Mouse (Mus musculus) adrenal gland, adult 2 months (tissue): ENCODE measurements around the gene Kif24. TPM values are rescaled to one million over a fixed set of nuclear protein-coding genes. Genes with fewer than 3 reads are reported as not detected.

Experiments
- DNase-seq: peaks from one replicate; pipeline ENCODE4 v3.0.0; 2021
- polyA plus RNA-seq: library from polyadenylated mRNA; depleted of rRNA; stranded (reverse); fragments of >200 nt; gene quantifications from 2 replicates; pipeline ENCODE4 v1.2.3, GENCODE M21; 2012; rRNA removed
- total RNA-seq, 2 experiments: library from RNA; stranded (reverse); gene quantifications; 2 replicates each; pipeline ENCODE4 v1.2.3; 2021

The Kif24 gene
- total and polyA plus RNA-seq, 3 experiments, result 0.56 to 1.4 (median 0.83) TPM

GRCm38 (mm10) chr4:41347839-41348238 lies 116.8 kb downstream of the Kif24 start:
- no peak for DNase-seq

GRCm38 (mm10) chr4:41346011-41346410 lies 118.7 kb downstream of the Kif24 start:
- DNase-seq, result no peak

- no peak for DNase-seq
Measured at GRCm38 (mm10) chr4:41340912-41341550, 123.7 kb downstream of the Kif24 start.

Other genes starting within 250 kb of the Kif24 start
- 10 to 100 TPM; 34.4 to 42.4 TPM for gene Ubap2, start 189.7 kb downstream of the Kif24 start, total RNA-seq
- gene Ubap2, start 189.7 kb downstream of the Kif24 start, polyA plus RNA-seq, result 206 and 245 TPM in 2 replicates
- gene Dcaf12, start 150.0 kb downstream of the Kif24 start, total RNA-seq, result 10 to 100 TPM; 44.5 to 49.4 TPM
- gene Dcaf12, start 150.0 kb downstream of the Kif24 start, polyA plus RNA-seq, result 22.1 and 26.0 TPM in 2 replicates
- gene Ubap1, start 115.9 kb downstream of the Kif24 start, total RNA-seq, result 10 to 100 TPM; 50.2 to 59.9 TPM
- gene Ubap1, start 115.9 kb downstream of the Kif24 start, polyA plus RNA-seq, result 13.9 and 16.0 TPM in 2 replicates
- 10 to 100 TPM; 32.8 to 33.0 TPM for gene Nudt2, start 264 bp upstream of the Kif24 start, total RNA-seq
- 4.9 and 5.6 TPM in 2 replicates for gene Nudt2, start 264 bp upstream of the Kif24 start, polyA plus RNA-seq
- 10 to 100 TPM; 12.3 to 15.2 TPM for gene AI464131, start 38.2 kb upstream of the Kif24 start, total RNA-seq
- gene AI464131, start 38.2 kb upstream of the Kif24 start, polyA plus RNA-seq, result 11.5 and 14.6 TPM in 2 replicates
- gene 1110017D15Rik, start 52.4 kb upstream of the Kif24 start, total RNA-seq, result under 1 TPM in 1 of 2 experiments, not detected in 1; 0.55 TPM
- 0.40 and 0.66 TPM in 2 replicates for gene 1110017D15Rik, start 52.4 kb upstream of the Kif24 start, polyA plus RNA-seq
- 10 to 100 TPM; 14.3 to 20.1 TPM for gene Fam219a, start 104.7 kb upstream of the Kif24 start, total RNA-seq
- 74.7 and 76.1 TPM in 2 replicates for gene Fam219a, start 104.7 kb upstream of the Kif24 start, polyA plus RNA-seq
- gene Dnaic1, start 104.9 kb upstream of the Kif24 start, total RNA-seq, result under 1 TPM in 1 of 2 experiments, not detected in 1; 0.46 TPM
- gene Dnaic1, start 104.9 kb upstream of the Kif24 start, polyA plus RNA-seq, result 0.38 and 0.43 TPM in 2 replicates
- 1 to 10 TPM; 2.9 to 4.6 TPM for gene Enho, start 175.4 kb upstream of the Kif24 start, total RNA-seq
- gene Enho, start 175.4 kb upstream of the Kif24 start, polyA plus RNA-seq, result 13.2 and 20.9 TPM in 2 replicates
- 10 to 100 TPM; 37.6 to 62.3 TPM for gene Cntfr, start 232.2 kb upstream of the Kif24 start, total RNA-seq
- gene Cntfr, start 232.2 kb upstream of the Kif24 start, polyA plus RNA-seq, result 70.6 and 72.3 TPM in 2 replicates
- gene Il11ra1, start 235.1 kb upstream of the Kif24 start, total RNA-seq, result 10 to 100 TPM; 53.0 to 90.8 TPM
- 198 and 290 TPM in 2 replicates for gene Il11ra1, start 235.1 kb upstream of the Kif24 start, polyA plus RNA-seq
- gene Rpp25l, start 248.6 kb upstream of the Kif24 start, total RNA-seq, result 10 to 100 TPM; 31.0 to 38.6 TPM
- gene Rpp25l, start 248.6 kb upstream of the Kif24 start, polyA plus RNA-seq, result 61.9 and 70.1 TPM in 2 replicates